Mouse (Mus musculus): Measurements from ENCODE around the gene Hist1h1d.
A peak's percentile ranks its signal among the peaks of the same experiment; 100 is the strongest.

Hist1h1d gene

GRCm38 (mm10) chr13:23552962-23553361, at the start of gene Hist1h1d:
Gene Hist1h1d (plus strand): TSS chr13:23553262.
- DNase-seq (ENCODE audit: low spot score in 2 of 2) = no peak

GRCm38 (mm10) chr13:23503797-23504196, 49.3 kb upstream of the Hist1h1d start:
- DNase-seq (ENCODE audit: low spot score in 2 of 2) = peak in 1 of 2 experiments; percentile 77

- DNase-seq (ENCODE audit: low spot score in 2 of 2) = no peak
These were observed 47.3 kb upstream of the Hist1h1d start for GRCm38 (mm10) chr13:23505662-23506345.

GRCm38 (mm10) chr13:23506351-23506750, 46.7 kb upstream of the Hist1h1d start:
- no peak for DNase-seq (ENCODE audit: low spot score in 2 of 2)

- no peak for DNase-seq (ENCODE audit: low spot score in 2 of 2)
These were observed 46.1 kb upstream of the Hist1h1d start for GRCm38 (mm10) chr13:23506819-23507515.

- no peak for DNase-seq (ENCODE audit: low spot score in 2 of 2)
These were observed 42.9 kb upstream of the Hist1h1d start for GRCm38 (mm10) chr13:23510127-23510526.

- no peak for DNase-seq (ENCODE audit: low spot score in 2 of 2)
These were observed 39.5 kb upstream of the Hist1h1d start for GRCm38 (mm10) chr13:23513517-23513916.

- DNase-seq (ENCODE audit: low spot score in 2 of 2) = no peak
These were observed 37.8 kb upstream of the Hist1h1d start for GRCm38 (mm10) chr13:23515281-23515680.

GRCm38 (mm10) chr13:23515826-23516620, 37.0 kb upstream of the Hist1h1d start:
- no peak for DNase-seq (ENCODE audit: low spot score in 2 of 2)

- DNase-seq (ENCODE audit: low spot score in 2 of 2) = peak in 1 of 2 experiments; percentile 78
These were observed 36.0 kb upstream of the Hist1h1d start for GRCm38 (mm10) chr13:23516822-23517602.

GRCm38 (mm10) chr13:23517603-23518294, 35.3 kb upstream of the Hist1h1d start:
- DNase-seq (ENCODE audit: low spot score in 2 of 2) = peak; percentile 62 to 97

- no peak for DNase-seq (ENCODE audit: low spot score in 2 of 2)
These were observed 34.8 kb upstream of the Hist1h1d start for GRCm38 (mm10) chr13:23518295-23518603.

- DNase-seq (ENCODE audit: low spot score in 2 of 2) = peak; percentile 52 to 92
These were observed 34.2 kb upstream of the Hist1h1d start for GRCm38 (mm10) chr13:23518885-23519284.

- peak in 1 of 2 experiments; percentile 89 for DNase-seq (ENCODE audit: low spot score in 2 of 2)
These were observed 33.6 kb upstream of the Hist1h1d start for GRCm38 (mm10) chr13:23519416-23519815.

GRCm38 (mm10) chr13:23521703-23522102, 31.4 kb upstream of the Hist1h1d start:
- DNase-seq (ENCODE audit: low spot score in 2 of 2) = peak in 1 of 2 experiments; percentile 86

- DNase-seq (ENCODE audit: low spot score in 2 of 2) = no peak
These were observed 29.1 kb upstream of the Hist1h1d start for GRCm38 (mm10) chr13:23523976-23524375.

- DNase-seq (ENCODE audit: low spot score in 2 of 2) = peak in 1 of 2 experiments; percentile 63
These were observed 28.4 kb upstream of the Hist1h1d start for GRCm38 (mm10) chr13:23524654-23525053.

- DNase-seq (ENCODE audit: low spot score in 2 of 2) = no peak
These were observed 27.2 kb upstream of the Hist1h1d start for GRCm38 (mm10) chr13:23525901-23526300.

- DNase-seq (ENCODE audit: low spot score in 2 of 2) = peak; percentile 78 to 96
These were observed 26.8 kb upstream of the Hist1h1d start for GRCm38 (mm10) chr13:23526312-23526711.

- DNase-seq (ENCODE audit: low spot score in 2 of 2) = no peak
These were observed 24.1 kb upstream of the Hist1h1d start for GRCm38 (mm10) chr13:23529005-23529404.
